Mouse (Mus musculus): ENCODE measurements at regions not wholly inside any gene's neighbourhood (a gene's known extent, or its start where the extent isn't known, plus 50 kb on each side); places are given as distances from the start of the nearest gene placed in this dataset.
A peak's percentile ranks its signal among the peaks of the same experiment; 100 is the strongest.
"Not testable (repeated sequence)": the region's sequence is repeated elsewhere in the genome, so short reads cannot be mapped to it uniquely, and the experiment has no call there.

- no peak for DNase-seq (ENCODE audit: extremely low spot score, low spot score)
These were observed 232.0 kb downstream of the Trib2 start for GRCm38 (mm10) chr12:15584721-15585120.

GRCm38 (mm10) chr12:15566785-15567109, 250.0 kb downstream of the Trib2 start:
- no peak for DNase-seq (ENCODE audit: extremely low spot score, low spot score)

DNA sequence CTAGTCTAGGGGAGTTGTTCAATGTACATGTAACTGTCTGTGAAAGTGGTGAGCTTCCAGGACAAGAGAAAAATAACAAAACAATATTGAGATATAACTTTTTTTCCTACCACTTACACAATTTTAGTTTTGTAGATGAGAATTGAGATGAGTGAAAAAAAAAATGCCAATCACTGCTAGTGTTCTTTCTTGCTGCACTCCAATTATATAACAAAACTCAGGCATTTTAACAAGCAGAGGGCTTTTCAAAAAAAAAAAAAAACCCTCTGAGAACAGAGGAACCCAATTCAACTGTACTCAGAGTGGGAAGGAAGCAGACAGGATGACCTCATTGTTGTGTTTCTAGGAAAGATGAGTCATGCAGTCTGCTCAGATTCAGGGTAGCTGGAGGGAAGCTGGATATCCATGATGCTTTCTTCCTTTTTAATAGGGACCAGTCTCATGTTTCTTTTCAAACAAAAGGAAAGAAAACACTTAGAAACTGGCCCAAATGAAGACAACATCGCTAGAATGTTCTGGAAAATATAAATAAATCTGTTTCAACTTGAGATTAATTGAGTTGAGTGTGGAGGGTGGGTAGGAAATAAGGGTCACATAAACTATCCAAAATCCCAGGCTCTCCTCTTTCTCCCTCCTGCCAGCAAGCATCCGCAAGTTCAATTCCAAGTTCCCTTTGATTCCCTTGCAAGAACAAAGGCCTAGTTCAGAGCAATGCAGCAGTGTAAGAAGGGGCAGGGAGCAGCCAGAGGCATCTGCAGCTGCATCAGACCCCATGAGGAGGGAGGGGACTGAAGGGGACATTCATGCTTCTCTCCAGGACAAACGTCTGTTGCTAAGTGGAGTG, 250.6 kb downstream of the Trib2 start:
- DNase-seq (ENCODE audit: extremely low spot score, low spot score), result peak; percentile 14

GRCm38 (mm10) chr12:15562826-15563225, 253.9 kb downstream of the Trib2 start:
- DNase-seq (ENCODE audit: extremely low spot score, low spot score), result no peak

DNA sequence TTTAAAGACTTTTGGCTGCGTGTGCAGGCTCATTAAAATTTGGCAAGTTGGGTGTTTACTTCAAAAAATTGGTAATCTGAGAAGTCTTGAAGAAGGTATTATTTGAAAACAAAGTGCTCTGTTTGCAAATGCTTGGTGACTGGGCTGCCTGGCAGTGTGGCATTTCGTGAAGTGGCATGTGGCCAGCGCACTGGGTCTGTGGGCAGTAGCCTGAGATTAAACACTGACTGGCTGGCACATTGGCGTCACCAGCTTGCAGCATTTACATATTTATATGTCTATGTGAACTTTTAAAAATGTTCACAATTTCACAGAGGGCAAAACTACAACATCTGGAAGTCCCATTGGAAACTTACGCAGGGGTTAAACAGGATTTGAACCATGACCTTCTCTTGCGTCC, 261.3 kb downstream of the Trib2 start:
- DNase-seq (ENCODE audit: extremely low spot score, low spot score), result no peak

- no peak for DNase-seq (ENCODE audit: extremely low spot score, low spot score)
These were observed 263.1 kb downstream of the Trib2 start for GRCm38 (mm10) chr12:15553681-15554007.

DNA sequence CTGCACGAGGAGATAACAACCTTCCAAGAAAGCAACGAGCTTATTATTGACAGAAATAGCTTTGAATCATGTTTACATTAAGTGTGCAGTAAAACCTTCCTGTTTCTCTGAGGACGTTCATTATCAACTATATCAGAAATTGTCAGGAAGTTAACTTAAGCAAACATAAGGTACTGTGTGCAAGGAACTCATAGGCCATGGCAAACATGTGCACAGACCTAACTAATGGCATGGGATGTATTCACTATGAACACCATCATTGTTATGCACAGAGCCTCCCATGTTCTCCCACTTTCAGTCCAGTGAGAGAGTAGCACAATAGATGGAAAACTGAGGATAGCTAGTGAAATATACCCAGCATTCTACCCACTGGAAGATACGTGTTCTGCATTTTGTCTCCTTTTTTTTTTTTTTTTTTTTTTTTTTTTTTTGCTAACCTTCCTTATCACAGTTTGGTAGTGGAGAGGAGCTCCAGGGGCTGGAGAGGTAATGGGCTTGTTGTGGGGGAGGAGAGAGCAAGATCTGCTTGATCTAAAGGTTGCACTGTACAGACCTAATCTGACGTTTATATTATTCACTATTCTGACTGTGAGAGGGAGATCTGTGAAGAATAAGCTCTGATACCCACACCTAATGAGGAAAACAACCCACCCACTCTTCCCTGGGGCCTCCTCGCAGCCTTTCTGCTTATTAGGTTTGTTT, 263.6 kb downstream of the Trib2 start:
- no peak for DNase-seq (ENCODE audit: extremely low spot score, low spot score)

GRCm38 (mm10) chr12:15552210-15552609, 264.5 kb downstream of the Trib2 start:
- DNase-seq (ENCODE audit: extremely low spot score, low spot score), result no peak

DNA sequence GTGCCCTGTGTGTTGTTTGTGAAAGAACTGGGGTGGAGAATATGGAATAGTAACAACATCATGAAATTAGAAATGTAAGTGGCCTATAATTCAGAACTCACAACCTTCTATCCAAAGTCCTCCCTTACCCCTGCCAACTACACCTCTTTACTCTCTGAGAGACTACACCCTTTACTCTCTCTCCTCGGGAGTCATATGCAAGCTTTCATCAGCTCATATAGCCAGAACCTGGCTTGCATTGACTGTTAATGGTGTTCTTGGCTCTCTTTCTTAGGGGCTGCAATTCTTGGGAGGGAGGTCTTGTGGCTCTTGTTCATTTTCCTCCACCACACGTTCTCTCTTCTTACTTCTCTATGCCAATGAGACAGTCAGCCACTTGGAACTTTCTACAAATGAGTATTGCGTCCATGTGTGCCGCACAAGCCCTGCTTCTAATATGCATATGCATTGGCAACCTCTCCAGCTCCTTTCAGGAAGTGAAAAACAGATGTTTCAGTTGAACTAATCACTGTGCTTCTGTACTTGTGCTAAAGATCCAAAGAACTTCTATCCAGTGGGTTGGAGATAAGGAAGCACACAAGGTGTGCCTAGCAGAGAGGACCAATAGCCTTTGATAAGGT, 265.3 kb downstream of the Trib2 start:
- no peak for DNase-seq (ENCODE audit: extremely low spot score, low spot score)

DNA sequence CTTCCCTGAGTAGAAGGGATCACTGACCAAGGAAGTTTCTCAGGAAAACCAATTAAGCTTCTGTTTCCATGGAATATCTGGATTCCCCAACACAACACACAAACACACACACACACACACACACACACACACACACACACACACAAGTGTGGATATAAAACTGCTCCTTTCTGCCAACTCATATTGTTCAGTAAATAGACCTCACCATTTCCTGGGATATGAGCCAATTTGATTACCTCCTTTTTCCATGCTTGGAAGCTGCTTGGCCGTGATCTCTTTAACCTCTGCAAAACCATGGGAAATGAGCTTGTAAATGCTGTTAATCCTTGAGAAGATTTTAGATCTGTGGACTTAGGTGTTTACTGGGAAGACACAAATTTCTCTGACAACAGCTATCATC, 272.4 kb downstream of the Trib2 start:
- no peak for DNase-seq (ENCODE audit: extremely low spot score, low spot score)

DNA sequence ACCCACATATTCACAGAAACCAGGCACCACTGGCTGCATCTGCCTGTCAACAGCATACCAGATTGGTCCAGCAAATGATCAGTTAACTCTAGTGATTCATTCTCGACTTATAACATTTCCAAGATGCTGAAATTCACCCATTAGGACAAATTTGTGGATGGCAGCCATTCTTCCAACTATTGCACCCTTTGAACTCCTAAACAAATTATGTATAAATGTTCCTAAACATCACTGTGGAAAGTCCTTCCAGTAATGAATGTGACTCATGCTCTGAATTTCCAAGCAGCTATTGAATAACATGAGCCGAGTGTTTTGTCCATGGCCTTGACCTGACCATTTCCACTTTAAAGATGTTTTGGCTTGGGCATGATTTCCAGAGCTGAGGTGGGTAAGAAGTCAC, 274.2 kb downstream of the Trib2 start:
- no peak for DNase-seq (ENCODE audit: extremely low spot score, low spot score)

DNA sequence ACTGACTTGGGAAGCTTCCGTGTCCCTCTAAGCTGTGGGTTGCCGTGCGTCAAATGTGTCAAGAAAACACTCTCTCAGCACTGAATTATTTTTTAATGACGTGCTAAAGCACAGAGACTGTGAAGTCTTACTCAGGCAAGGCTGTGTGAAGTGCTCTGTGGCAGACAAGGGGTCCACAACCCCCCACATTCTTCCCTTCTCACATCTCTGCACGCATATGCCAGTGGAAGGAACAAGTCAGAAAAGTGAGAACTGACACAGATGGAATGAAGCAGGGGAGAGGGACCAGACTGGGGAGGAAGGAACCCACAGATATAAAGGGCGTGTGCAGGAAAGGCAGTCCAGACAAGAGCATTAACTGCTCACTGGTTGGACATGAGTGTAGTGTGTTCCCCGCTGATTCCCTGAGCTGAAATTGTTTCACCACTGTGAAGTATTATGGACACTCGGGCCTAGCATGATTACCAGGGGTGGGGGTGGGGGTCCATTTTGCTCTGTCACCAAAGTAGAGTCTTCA, 279.8 kb downstream of the Trib2 start:
- DNase-seq (ENCODE audit: extremely low spot score, low spot score), result no peak

DNA sequence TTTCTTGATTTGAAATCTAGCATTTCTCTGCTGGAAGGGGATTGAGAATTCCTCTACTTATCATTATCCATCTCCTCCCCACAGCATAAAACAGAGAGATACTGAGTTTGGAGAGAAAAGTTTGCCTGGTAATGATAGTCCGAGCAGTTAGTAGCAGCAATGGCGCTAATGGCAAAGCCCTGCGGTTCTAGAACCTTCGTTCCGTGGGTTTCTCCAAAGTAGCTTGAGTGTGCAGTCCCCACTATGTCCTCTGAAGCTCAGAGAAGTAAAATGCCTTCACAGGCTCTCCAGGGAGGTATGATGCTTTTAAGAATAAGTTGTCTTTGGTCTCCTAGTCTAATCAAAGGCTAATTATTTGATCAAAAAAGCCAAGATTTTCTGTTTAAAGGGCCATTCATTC, 280.5 kb downstream of the Trib2 start:
- DNase-seq (ENCODE audit: extremely low spot score, low spot score), result no peak

DNA sequence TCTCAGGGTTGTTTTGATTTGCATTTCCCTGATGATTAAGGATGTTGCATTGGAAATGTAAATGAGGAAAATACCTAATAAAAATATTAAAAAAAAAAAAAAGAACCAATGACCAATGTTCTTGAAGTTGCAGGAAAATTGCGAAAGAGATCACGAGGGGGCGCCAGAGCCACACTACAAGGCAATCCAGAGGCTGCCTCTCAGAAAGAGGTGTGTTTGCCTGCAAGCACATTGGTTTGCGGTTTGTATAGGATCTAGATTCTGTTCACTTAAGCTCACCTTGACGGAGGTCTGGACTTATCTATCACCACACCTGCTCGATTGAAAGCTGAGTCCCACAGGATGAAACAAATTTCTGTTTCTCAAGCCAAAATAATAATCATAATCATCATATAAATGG, 280.9 kb downstream of the Trib2 start:
- peak; percentile 81 for DNase-seq (ENCODE audit: extremely low spot score, low spot score)

- DNase-seq (ENCODE audit: extremely low spot score, low spot score), result no peak
These were observed 295.8 kb downstream of the Trib2 start for GRCm38 (mm10) chr12:15520783-15521407.

- no peak for DNase-seq (ENCODE audit: extremely low spot score, low spot score)
These were observed 304.7 kb downstream of the Trib2 start for GRCm38 (mm10) chr12:15511994-15512393.

- DNase-seq (ENCODE audit: extremely low spot score, low spot score), result no peak
These were observed 309.1 kb downstream of the Trib2 start for GRCm38 (mm10) chr12:15507576-15507975.

DNA sequence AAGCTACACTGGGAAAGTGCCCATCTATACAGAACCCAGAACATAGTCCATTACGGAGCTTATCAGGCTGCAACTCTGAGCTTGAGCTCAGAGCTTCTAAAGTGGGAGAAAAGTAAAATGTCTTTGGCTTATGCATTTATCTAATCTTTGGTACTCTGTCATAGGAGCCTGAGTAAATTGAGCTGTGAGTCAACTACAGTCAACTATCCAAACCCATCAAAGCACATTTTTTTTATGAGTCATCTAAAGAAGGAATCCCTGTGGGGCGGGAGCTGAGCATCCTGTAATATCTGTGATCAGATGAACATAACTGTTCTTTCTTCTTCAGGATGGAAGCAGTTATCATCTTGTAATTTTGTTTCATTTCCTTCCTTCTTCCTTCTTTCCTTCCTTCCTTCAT, 323.1 kb downstream of the Trib2 start:
- DNase-seq (ENCODE audit: extremely low spot score, low spot score), result no peak

- DNase-seq (ENCODE audit: extremely low spot score, low spot score), result no peak
These were observed 344.0 kb downstream of the Trib2 start for GRCm38 (mm10) chr12:15472741-15473140.

DNA sequence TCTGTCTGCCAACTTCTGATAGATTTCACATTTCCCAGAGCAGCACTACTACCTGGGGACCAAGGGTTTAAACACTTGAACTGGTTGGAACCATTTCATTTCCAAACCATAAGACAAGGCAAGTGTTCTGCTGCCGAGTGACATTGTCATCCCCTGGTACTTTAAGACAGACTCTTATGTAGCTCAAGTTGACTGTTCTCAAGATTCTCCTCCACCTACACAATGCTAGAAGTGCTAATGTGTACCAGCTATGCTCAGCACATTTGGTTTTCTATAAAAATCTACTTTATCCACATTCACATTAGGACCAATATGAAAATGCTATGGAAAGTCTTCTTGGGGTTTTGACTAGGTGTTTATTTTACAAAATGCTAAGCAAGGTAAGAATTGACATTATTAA, 357.3 kb downstream of the Trib2 start:
- DNase-seq (ENCODE audit: extremely low spot score, low spot score), result no peak

DNA sequence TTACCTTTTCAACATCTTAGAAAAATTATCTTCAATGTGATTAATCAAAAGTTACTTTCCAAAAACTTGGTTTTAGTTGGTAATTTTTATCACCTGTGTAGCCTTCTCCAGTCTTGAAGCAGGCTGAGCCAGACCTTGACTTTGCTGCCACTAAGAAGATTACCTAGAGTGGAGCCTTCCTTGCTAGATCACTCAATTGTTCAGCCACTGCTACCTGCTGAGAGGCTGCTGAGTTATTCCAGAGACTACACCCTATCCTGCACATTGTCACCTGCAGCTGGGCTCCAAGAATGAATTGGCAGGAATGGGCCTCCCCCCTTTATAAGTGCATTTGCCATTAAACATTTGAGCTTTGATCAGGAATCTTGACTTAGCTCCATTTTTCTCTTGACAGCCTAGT, 360.4 kb downstream of the Trib2 start:
- DNase-seq (ENCODE audit: extremely low spot score, low spot score), result not testable (repeated sequence)

DNA sequence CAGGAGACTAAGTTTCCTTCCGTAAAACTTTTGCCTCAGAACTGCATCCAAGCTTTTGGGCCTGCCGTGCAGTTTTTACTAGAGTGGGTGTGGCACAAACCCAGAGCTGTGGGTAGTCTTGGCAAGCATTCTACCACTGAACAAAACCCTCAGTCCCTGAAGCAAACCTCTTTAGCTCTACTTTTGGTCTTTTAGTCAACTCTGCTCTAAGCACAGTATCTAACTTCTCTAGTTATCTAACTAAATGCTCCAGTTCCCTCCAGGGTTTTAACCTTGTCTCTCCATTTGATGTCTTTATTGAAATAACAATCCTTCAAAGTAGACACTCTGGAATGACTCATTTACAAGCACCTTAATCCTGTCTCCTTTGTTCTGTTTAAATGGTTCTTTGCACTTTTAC, 361.0 kb downstream of the Trib2 start:
- DNase-seq (ENCODE audit: extremely low spot score, low spot score), result no peak

Data from neural tube, embryonic 10.5 days (tissue).